Mouse (Mus musculus) small intestine, adult 2 months (tissue): ENCODE data around the gene Blvra. TPM values are rescaled to one million over a fixed set of nuclear protein-coding genes. Genes with fewer than 3 reads are reported as not detected.
A peak's percentile ranks its signal among the peaks of the same experiment; 100 is the strongest.

Experiments
- H3K27ac ChIP-seq: fragments of 200-500 bp; 2 replicates; pipeline ENCODE4 v1.5.1; 2012; ENCODE audit warnings: low read depth, low read length, control low read depth, inconsistent platforms; ENCODE audit not compliant: insufficient read depth
- H3K27me3 ChIP-seq: fragments of 200-500 bp; 2 replicates; pipeline ENCODE4 v1.6.1; 2012; ENCODE audit warnings: mild to moderate bottlenecking, moderate library complexity, low read length, inconsistent platforms; ENCODE audit not compliant: control insufficient read depth, insufficient read depth
- H3K36me3 ChIP-seq: fragments of 200-500 bp; 2 replicates; pipeline ENCODE4 v1.6.1; 2012; ENCODE audit warnings: mild to moderate bottlenecking, low read length, control low read depth, inconsistent platforms; ENCODE audit not compliant: control insufficient read depth, insufficient read depth
- H3K4me1 ChIP-seq: fragments of 200-500 bp; 2 replicates; pipeline ENCODE4 v1.6.1; 2012; ENCODE audit warnings: low read length, inconsistent platforms, mixed read lengths; ENCODE audit not compliant: control insufficient read depth, insufficient read depth, insufficient read length
- H3K4me3 ChIP-seq: fragments of 200-500 bp; 2 replicates; pipeline ENCODE4 v1.5.1; 2012; ENCODE audit warnings: low read depth, mild to moderate bottlenecking, control low read depth, inconsistent platforms, low read length, moderate library complexity
- CTCF ChIP-seq: fragments of 200-500 bp; IDR thresholded peaks from 2 replicates; pipeline ENCODE4 v1.5.1; 2012; ENCODE audit warnings: low read depth, mild to moderate bottlenecking, control low read depth, inconsistent platforms, low read length, moderate library complexity, mixed read lengths; ENCODE audit not compliant: insufficient replicate concordance, insufficient read length; ENCODE audit errors: extremely low read depth
- POLR2A ChIP-seq: fragments of 200-500 bp; IDR thresholded peaks from 2 replicates; pipeline ENCODE4 v1.6.1; 2012; ENCODE audit warnings: low read depth, mild to moderate bottlenecking, control low read depth, inconsistent platforms, low read length, moderate library complexity
- WGBS: fragments of 180-500 bp; shearing (Covaris S2); methylation state at CpG from one replicate; pipeline ENCODE4 v1.1.7; 2018; 5-methylcytosine and 5-hydroxymethylcytosine counted together
- polyA plus RNA-seq: library from polyadenylated mRNA; depleted of rRNA; stranded (reverse); fragments of >200 nt; gene quantifications from 2 replicates; pipeline ENCODE4 v1.2.3, GENCODE M21; 2012; rRNA removed

The Blvra gene
- polyA plus RNA-seq, 1 experiment = 3.7 TPM

DNA sequence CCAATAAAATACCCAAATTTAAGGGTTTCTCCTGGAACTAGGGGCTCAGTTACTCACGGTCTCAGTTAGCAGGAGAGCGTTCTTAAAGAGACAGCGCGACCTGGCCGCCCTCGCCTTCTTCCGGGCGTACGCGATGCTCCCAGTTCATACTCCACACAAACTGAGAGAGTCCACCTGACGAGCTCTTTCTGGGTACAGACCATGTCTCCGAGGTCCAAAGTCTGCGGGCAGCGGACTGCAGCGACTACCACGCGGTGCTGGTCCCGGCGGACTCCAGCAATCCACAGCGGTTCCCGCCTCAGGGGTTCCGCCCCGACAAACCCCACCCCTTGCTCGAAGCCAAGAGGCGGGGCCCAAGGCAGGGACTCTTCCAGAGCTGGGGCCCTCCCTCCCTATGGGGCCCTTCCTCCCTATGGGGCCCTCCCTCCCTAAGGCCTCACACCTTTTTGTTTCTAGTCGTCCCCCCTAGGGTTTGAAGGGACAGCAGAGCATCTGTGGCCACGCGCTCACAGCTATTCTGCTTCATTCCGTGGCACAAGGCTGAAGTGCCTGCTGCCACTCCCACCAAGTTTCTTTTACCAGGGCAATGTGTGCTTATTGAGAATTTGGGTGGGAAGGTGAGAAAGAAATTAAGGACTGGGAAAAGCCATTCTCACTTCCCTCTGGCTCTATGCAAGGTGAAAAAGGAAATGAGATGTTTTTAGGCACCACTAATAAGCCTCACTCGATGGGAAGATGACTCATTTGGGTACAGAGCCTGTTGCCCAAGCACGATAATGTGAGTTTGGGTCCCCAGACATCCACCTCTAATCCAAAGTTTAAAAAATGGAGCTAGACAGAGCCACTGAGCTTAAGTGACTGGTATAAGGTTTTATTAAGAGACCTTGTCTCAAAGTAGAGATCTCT is 72.9 kb downstream of the Blvra start, which contains the start of gene Itpripl1:
TSS of gene Itpripl1 (minus strand) at position 285 of the 906 bp plus-strand sequence.
- no peaks in the 10 kb centered on the region for H3K27me3 ChIP-seq
- H3K27ac ChIP-seq = 0 out of 2 replicates have a peak within 1 kb of the TSS, but pooled peaks have one; percentile 15
- WGBS = 4% methylated on average over 31 of the region's 31 CpGs
- peaks cover 1% of the 10 kb centered on the region; the same call in 1 of the 2 replicates for H3K36me3 ChIP-seq
- peaks cover 9% of the 10 kb centered on the region; the same call in 1 of the 2 replicates for H3K4me1 ChIP-seq
- TF ChIP-seq CTCF (no peak), POLR2A (peak; percentile 38)
- H3K4me3 ChIP-seq = peak within 1 kb of the TSS; percentile 71

DNA sequence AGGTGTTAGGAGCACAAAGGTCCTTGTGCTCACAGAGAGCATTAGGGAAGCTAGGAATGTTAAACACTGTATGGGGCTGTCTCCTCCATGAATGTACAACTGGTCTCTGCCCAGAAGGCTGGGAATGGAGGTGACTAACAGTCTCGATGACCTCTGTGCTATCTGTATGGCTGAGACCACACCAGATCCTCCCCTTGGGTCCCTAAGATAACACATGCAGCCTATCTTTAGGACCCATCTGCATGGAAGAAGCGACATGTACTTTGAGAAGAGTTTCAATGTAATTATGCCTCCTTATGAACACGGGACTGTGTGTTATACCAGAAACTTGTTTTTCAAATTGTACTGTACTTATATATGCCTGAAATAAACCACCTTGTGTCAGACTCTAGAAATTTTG is 75.2 kb downstream of the Blvra start:
- peaks cover 9% of the 10 kb centered on the region; the same call in 1 of the 2 replicates for H3K4me1 ChIP-seq
- 77% methylated on average over 3 of the region's 3 CpGs for WGBS
- no peaks in the 10 kb centered on the region for H3K27me3 ChIP-seq
- no peak overlapping the region for H3K27ac ChIP-seq
- no peaks in the 10 kb centered on the region; the same call in 1 of the 2 replicates for H3K36me3 ChIP-seq
- H3K4me3 ChIP-seq = no peak overlapping the region
- TF ChIP-seq CTCF = no peak
- no peak for TF ChIP-seq POLR2A

Other genes with a start within 250 kb of the Blvra start
- gene Trpm7, start 194.4 kb upstream of the Blvra start, polyA plus RNA-seq = 0.74 and 1.3 TPM in 2 replicates
- gene Sppl2a, start 137.4 kb upstream of the Blvra start, polyA plus RNA-seq = 6.0 and 12.0 TPM in 2 replicates
- gene Ap4e1, start 61.9 kb upstream of the Blvra start, polyA plus RNA-seq = 0.19 and 0.76 TPM in 2 replicates
- gene Ncaph, start 63.3 kb downstream of the Blvra start, polyA plus RNA-seq = 0.86 and 2.2 TPM in 2 replicates
- 2.4 and 6.6 TPM in 2 replicates for gene Itpripl1, start 72.8 kb downstream of the Blvra start, polyA plus RNA-seq
- gene 1810024B03Rik, start 137.6 kb downstream of the Blvra start, polyA plus RNA-seq = 0.34 and 0.60 TPM in 2 replicates
- gene Snrnp200, start 137.7 kb downstream of the Blvra start, polyA plus RNA-seq = 13.9 and 25.5 TPM in 2 replicates
- 19.2 and 35.1 TPM in 2 replicates for gene Ciao1, start 177.2 kb downstream of the Blvra start, polyA plus RNA-seq
- 67.2 and 183 TPM in 2 replicates for gene Tmem127, start 177.2 kb downstream of the Blvra start, polyA plus RNA-seq
- 47.5 and 74.3 TPM in 2 replicates for gene Stard7, start 199.6 kb downstream of the Blvra start, polyA plus RNA-seq